Mouse (Mus musculus) heart, adult 2 months (tissue): ENCODE measurements around the gene Prkcd.

Source experiments
- CTCF ChIP-seq: fragments of 200-600 bp; IDR thresholded peaks from 2 replicates; pipeline ENCODE4 v1.8.1; 2022; ENCODE audit warnings: antibody characterized with exemption, mild to moderate bottlenecking, moderate library complexity
- POLR2A ChIP-seq: fragments of 200-500 bp; IDR thresholded peaks from 2 replicates; pipeline ENCODE4 v1.6.1; 2011; ENCODE audit warnings: mild to moderate bottlenecking, low read depth, low read length, control low read depth; ENCODE audit not compliant: insufficient read depth

DNA sequence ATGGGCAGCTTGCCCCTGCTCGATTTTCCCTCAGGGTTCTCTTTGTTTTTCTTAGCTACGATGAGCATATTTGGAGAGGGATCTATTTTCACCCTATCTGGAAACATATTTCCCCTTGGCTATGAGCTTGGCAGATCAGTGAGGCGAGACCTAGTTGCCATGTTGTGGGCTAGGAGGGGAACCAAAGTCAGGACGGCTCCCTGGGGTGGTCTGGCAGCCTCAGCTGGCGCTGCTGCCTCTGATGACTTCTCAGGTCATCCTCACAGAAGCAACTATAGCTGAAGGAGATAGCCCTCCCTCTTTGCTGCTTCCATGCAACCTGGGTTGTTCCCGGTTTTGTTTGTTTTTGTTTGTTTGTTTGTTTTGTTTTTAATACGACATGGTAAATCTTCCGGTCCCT is 19.1 kb upstream of the Prkcd start:
- TF ChIP-seq CTCF (no peak), POLR2A (no peak)
